Mouse (Mus musculus) v-Abl transformed pro-B cells (cell line): Measurements from ENCODE around the gene Gm4631.
"Not testable (repeated sequence)": the region's sequence is repeated elsewhere in the genome, so short reads cannot be mapped to it uniquely, and the experiment has no call there.

ENCODE experiments used
- in situ Hi-C, 2 experiments: fragments of 400-800 bp; cut with MboI; formaldehyde crosslinking; loops; one replicate each; pipeline ENCODE4 v1.15.1; 2025; ENCODE audit not compliant: unreplicated experiment in 2 of 2

Gm4631 gene

GRCm38 (mm10) chr2:175338097-175338496 lies at the start of gene Gm4631:
TSS of gene Gm4631 (minus strand) at chr2:175338197.
- in situ Hi-C loops = not testable (repeated sequence)

- in situ Hi-C loops = not testable (repeated sequence)
Measured at GRCm38 (mm10) chr2:175372136-175372535, 34.1 kb upstream of the Gm4631 start, which contains the start of gene Zfp968. TSS of gene Zfp968 (plus strand) at chr2:175372436.

- in situ Hi-C loops = not testable (repeated sequence)
Measured at GRCm38 (mm10) chr2:175274825-175275224, 63.2 kb downstream of the Gm4631 start, which contains the start of gene Gm14440. TSS of gene Gm14440 (plus strand) at chr2:175275125.
